In the genomic region with DNA sequence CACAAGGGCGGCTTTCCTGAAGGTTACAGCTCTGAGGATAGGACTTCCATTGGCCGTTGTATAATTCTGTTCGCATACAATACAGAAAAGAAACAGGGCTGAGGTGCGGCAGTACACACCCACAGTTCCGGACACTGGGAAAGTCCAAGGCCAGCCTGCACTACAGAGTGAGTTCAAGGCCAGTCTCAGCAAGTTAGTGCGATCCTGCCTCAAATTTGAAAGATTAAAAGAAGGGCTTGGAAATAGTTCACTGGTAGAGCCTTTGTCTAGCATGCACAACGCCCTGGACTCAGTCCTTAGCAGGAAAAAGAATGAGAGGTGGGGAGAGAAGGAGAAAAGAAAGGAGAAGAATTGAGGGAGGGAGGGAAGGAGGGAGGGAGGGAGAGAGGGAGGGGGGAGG, we compare ENCODE assay signal across 23 mouse cellular contexts. TPM values are rescaled to one million over a fixed set of nuclear protein-coding genes. Genes with fewer than 3 reads are reported as not detected.
A peak's percentile ranks its signal among the peaks of the same experiment; 100 is the strongest.
DNase-seq lines count a peak whose midpoint lies in the region; TF ChIP-seq lines count a peak whose summit lies in the region.
"Not testable (repeated sequence)": the region's sequence is repeated elsewhere in the genome, so short reads cannot be mapped to it uniquely, and the experiment has no call there.
"Had no signal": no experiment of that assay in that cellular context is flagged by ENCODE, and none has a peak within 500 bp of the region (broad histone marks: within the 10 kb centered on the region; RNA-seq: fewer than 3 reads in every experiment).

No protein-coding gene starts in this region.

- not testable (repeated sequence) for H3K27me3 ChIP-seq in small intestine, adult 2 months (ENCODE audit: control insufficient read depth, insufficient read depth, low read length)

- not testable (repeated sequence) for H3K36me3 ChIP-seq in small intestine, adult 2 months (ENCODE audit: control insufficient read depth, insufficient read depth, low read length)

- DNase-seq in ES-CJ7 (ENCODE audit: low read depth, low spot score) (peak; percentile 18), ZHBTc4 (ENCODE audit: low read depth, low spot score) (peak; percentile 54)
- peak; percentile 22 to 37 for DNase-seq in adrenal gland, adult 18-20 months (ENCODE audit: low spot score in 2 of 2)
- DNase-seq in adrenal gland, adult 8-10 months, result peak; percentile 39
- peak; percentile 23 for DNase-seq in adrenal gland, postnatal 14 days
- DNase-seq in adrenal gland, postnatal 36 days, result peak; percentile 35 to 39

- H3K27ac ChIP-seq in small intestine, adult 2 months (ENCODE audit: insufficient read depth, low read depth, low read length), result not testable (repeated sequence)

- peak overlapping the region; percentile 53; the same call in 1 of the 2 replicates for H3K4me3 ChIP-seq in small intestine, adult 2 months (ENCODE audit: low read depth, low read length)

- not testable (repeated sequence) for TF ChIP-seq CTCF in small intestine, adult 2 months (IDR thresholded peaks at IDR 0.05; ENCODE audit: extremely low read depth, insufficient read length, insufficient replicate concordance, low read depth, low read length)

- TF ChIP-seq POLR2A in small intestine, adult 2 months (IDR thresholded peaks at IDR 0.05; ENCODE audit: low read depth, low read length), result not testable (repeated sequence)

- H3K4me1 ChIP-seq in small intestine, adult 2 months (ENCODE audit: control insufficient read depth, insufficient read depth, insufficient read length, low read length), result not testable (repeated sequence)

- 66% methylated on average over 7 of the region's 7 CpGs for WGBS in small intestine, adult 2 months

RNA-seq across cellular contexts. Expression of gene Unc93a2, which starts 9.9 kb away (rescaled TPM):
- 1 to 10 TPM in 1 of 2 experiments, under 1 TPM in 1; 0.35 to 1.1 TPM for total RNA-seq in adrenal gland, adult 18-20 months (2021)
- 1 to 10 TPM in 2 of 4 experiments, under 1 TPM in 2; 0.22 to 3.1 (median 0.68) TPM for total RNA-seq in adrenal gland, adult 8-10 months (2022)
- 1.2 and 1.5 TPM in 2 replicates for total RNA-seq in adrenal gland, postnatal 14 days (2021)
- 1 to 10 TPM in 1 of 2 experiments, under 1 TPM in 1; 0.23 to 4.0 TPM for total RNA-seq in adrenal gland, postnatal 36 days (2021)
- 17.5 and 56.5 TPM in 2 replicates for polyA plus RNA-seq in small intestine, adult 2 months (2012; rRNA removed)
- total RNA-seq: common myeloid progenitor, adult 5-6 weeks; MEL had no signal
- polyA plus RNA-seq: CD4-positive, CD25-positive, alpha-beta regulatory T cell, adult 4 months; embryonic facial prominence, embryonic 11.5 days; embryonic facial prominence, embryonic 13.5 days; erythroblast, embryonic 14.5 days; forebrain, embryonic 10.5 days; forebrain, embryonic 12.5 days; forebrain, embryonic 14.5 days; forebrain, embryonic 16.5 days had no signal

RNA-seq across cellular contexts. Expression of gene Gm49630, which starts 23.3 kb away (rescaled TPM):
- not detected for total RNA-seq in adrenal gland, adult 18-20 months (2021)
- total RNA-seq in adrenal gland, adult 8-10 months (2022), result not detected
- not detected in 2 replicates for total RNA-seq in adrenal gland, postnatal 14 days (2021)
- not detected for total RNA-seq in adrenal gland, postnatal 36 days (2021)
- polyA plus RNA-seq in small intestine, adult 2 months (2012; rRNA removed), result 2.1 TPM in 1 of 2 replicates, not detected in the other
- total RNA-seq: adrenal gland, postnatal 4 days; CH12.LX; common myeloid progenitor, adult 5-6 weeks; ES-E14; MEL had no signal
- polyA plus RNA-seq: brain, embryonic 14.5 days; CD4-positive, CD25-positive, alpha-beta regulatory T cell, adult 4 months; embryonic facial prominence, embryonic 11.5 days; embryonic facial prominence, embryonic 13.5 days; embryonic facial prominence, embryonic 15.5 days; erythroblast, embryonic 14.5 days; forebrain, embryonic 10.5 days; forebrain, embryonic 12.5 days; forebrain, embryonic 14.5 days; forebrain, embryonic 16.5 days; frontal cortex, adult 2 months had no signal

RNA-seq across cellular contexts. Expression of gene Ttll2, which starts 42.6 kb away (rescaled TPM):
- total RNA-seq in adrenal gland, adult 18-20 months (2021), result not detected
- total RNA-seq in adrenal gland, adult 8-10 months (2022), result under 1 TPM in 2 of 4 experiments, not detected in 2; 0.17 to 0.22 TPM
- not detected in 2 replicates for total RNA-seq in adrenal gland, postnatal 14 days (2021)
- total RNA-seq in adrenal gland, postnatal 36 days (2021), result under 1 TPM in 1 of 2 experiments, not detected in 1; 0.20 TPM
- polyA plus RNA-seq in small intestine, adult 2 months (2012; rRNA removed), result 1.2 and 3.0 TPM in 2 replicates
- total RNA-seq: adrenal gland, postnatal 4 days; CH12.LX; common myeloid progenitor, adult 5-6 weeks; ES-E14; MEL had no signal
- polyA plus RNA-seq: brain, embryonic 14.5 days; CD4-positive, CD25-positive, alpha-beta regulatory T cell, adult 4 months; embryonic facial prominence, embryonic 11.5 days; embryonic facial prominence, embryonic 13.5 days; erythroblast, embryonic 14.5 days; forebrain, embryonic 10.5 days; forebrain, embryonic 12.5 days; forebrain, embryonic 14.5 days; forebrain, embryonic 16.5 days; frontal cortex, adult 2 months had no signal
